Mouse (Mus musculus): ENCODE results near the gene Kif13a.

DNA sequence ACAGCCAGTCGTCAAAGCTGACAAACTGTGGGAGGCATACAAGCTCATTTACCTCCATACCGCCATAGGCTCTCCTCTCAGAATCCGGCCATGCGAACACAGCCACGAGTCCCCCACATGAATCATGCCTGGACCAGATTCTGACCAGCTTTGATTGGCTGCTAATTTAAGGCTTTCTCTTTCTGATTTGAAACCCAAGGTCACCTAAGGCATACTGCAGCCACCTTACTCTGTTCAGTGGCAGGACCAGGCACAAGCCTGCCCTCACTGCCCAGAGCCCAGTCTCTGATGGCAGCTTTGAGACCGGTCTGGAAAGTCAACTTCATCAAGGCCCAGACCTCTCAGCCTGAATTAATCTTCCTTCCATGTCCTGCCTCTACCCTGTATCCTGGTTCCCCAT, 17.7 kb downstream of the Kif13a start:
- TF ChIP-seq GATA1 (IDR thresholded peaks at IDR 0.05; ENCODE audit: low read length): no peak
- TF ChIP-seq TAL1 (IDR thresholded peaks at IDR 0.05; ENCODE audit: low read length): no peak
